Mouse (Mus musculus) megakaryocyte, adult 5-6 weeks (primary cell): ENCODE measurements around the gene Ccnjl. TPM values are rescaled to one million over a fixed set of nuclear protein-coding genes. Genes with fewer than 3 reads are reported as not detected.

ENCODE experiments used
- ATAC-seq: 2 replicates; pipeline ENCODE4 v1.8.0; 2016; ENCODE audit warnings: mild to moderate bottlenecking, inconsistent platforms; ENCODE audit not compliant: poor library complexity, severe bottlenecking
- total RNA-seq, 2 experiments: library from RNA; stranded (forward) in 1 of 2; stranded (reverse) in 1 of 2; fragments of 153-499, 151-499 nt in 1 of 2; fragments of 221-1000, 200-1000 nt in 1 of 2; gene quantifications; 2 replicates each; pipeline versions ENCODE4 v1.2.3 to v1.2.4; 2015 to 2017

The Ccnjl gene
- total RNA-seq, 2 experiments from 2014 or later, result not detected

GRCm38 (mm10) chr11:43566696-43567095 lies 38.1 kb downstream of the Ccnjl start:
- no peak for ATAC-seq

DNA sequence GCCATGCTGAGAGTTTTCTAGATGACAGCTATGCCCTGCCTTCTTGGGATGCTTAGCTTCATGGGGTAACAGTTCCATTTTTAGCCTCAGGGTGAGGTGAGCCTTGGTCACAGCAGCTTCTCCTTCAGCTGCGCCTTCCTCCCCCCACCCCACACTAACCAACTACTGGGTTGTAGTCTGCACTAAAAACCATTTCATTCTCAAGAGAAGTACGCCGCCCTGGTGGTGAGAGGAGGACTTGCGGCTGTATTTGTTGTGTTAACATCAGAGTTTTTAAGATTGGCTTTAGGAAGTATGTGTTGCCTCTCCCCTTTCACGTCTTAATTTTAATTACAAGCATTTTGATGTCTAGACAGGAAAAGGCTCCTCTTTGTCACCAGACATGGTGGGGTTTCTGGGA lies 39.7 kb downstream of the Ccnjl start:
- peak; percentile 75 for ATAC-seq

GRCm38 (mm10) chr11:43569188-43569587 lies 40.6 kb downstream of the Ccnjl start:
- ATAC-seq, result peak; percentile 26; the same call in 1 of the 2 replicates

GRCm38 (mm10) chr11:43569595-43569994 lies 41.0 kb downstream of the Ccnjl start:
- peak; percentile 44 for ATAC-seq

- ATAC-seq, result peak; percentile 78
These were observed 46.4 kb downstream of the Ccnjl start for GRCm38 (mm10) chr11:43575061-43575375.

DNA sequence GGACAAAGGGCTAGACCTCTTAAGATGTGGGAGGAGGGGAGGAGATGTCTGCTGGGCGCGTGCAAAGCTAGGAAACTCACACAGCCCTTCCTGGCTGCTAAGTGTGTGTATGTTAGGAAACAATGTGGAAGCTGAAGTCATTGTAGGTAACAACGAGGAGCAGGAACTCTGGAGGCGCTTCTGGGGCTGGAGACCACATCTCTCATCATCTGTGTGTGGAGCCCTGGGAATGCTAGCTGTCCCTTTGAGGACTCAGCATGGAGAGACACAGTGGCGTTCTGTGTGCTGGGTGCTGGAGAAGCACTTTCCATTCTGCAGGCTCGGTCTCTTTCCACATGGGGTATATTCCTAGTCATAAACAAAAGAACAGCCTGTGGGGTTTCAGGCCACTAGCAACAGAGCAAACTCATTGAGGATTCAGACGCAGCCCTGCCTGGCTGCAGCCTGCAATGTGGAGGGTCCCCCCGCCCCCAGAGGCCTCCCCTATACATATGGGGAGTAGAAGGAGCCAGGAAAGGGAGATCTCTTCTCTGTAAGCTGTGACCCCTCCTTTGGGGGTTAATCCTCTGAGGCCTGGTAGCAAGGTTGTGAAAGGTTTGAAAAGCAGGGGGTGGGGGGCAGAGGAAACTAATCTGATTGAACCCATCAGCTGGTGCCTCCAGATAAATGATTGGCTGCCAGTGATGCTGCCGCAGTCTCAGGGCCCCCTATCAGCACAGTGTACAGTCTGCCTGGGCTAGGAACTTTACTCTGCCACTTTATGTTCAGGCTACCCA lies 47.0 kb downstream of the Ccnjl start:
- ATAC-seq, result no peak

DNA sequence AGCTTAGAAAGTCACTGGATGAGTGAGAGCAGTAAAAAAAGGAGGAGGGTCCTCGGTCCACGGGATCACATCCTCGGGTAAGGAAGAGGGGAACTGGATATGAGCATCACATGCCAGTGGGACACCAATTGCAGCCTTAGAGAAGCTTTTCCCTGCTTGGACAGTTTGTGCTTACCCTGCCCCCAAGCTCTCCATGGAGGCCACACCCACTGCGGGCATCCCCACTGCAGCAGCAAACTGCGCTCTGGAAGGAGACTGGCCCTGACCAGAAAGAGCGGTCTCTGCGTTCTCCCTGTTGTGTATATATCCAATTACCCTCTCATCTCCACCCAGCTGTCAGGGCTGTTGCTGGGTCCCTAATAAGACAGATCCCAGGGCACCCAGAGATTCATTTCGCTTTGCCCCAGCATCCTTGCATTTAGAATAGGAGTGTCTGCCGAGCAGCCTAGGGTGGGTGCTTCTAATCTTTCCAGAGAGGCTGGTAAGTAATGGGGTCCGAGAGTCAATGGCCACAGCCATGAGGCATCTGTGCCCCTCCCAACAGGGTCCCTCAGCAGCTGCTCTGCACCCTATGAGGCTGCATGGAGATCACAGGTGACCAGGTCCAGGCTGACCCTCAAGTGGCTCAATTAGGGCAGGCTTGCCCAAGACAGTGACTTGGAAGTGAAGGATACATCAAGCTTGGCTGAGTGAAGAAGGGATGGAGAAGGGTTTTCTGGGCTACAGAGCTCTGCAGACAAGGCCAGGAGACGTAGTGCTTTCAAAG lies 49.3 kb downstream of the Ccnjl start:
- ATAC-seq, result no peak

DNA sequence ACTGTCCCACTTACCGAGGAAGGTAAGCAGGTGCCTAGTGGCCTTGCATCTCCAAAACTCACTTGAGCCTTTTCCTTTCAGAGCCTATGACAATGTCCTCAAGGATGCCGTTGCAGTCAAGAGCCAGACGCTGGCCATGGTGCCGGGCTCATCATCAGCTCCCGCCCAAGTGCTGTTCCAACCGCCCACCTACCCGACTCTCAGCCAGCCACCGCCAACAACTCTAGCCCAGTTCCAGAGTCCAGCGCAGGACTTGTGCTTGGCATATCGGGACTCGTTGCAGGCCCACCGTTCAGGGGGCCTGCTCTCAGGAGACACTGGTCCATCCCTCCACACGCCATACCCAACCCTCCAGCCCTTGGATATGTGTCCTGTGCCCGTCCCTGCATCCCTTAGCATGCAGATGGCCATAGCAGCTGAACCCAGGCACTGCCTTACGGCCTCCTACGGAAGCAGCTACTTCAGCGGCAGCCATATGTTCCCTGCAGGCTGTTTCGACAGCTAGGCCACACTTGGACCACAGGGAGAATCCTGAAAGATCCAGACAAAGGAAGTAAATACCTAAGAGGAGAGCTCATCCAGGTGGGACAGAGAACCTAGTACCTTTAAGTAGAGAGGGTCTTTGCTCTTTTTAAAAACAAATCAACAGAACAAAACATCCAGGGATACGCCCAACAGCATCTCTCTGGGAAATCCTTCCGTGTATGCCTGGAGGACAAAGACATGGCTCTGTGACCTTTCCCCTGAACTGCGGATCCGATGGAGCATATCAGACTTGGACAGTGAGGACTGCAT lies 56.8 kb downstream of the Ccnjl start:
- no peak for ATAC-seq

GRCm38 (mm10) chr11:43586324-43587090 lies 57.9 kb downstream of the Ccnjl start, which contains the start of gene 4933415A04Rik:
4933415A04Rik (plus strand) TSS chr11:43587040.
- peak; percentile 63 for ATAC-seq

- ATAC-seq, result no peak
These were observed 61.0 kb downstream of the Ccnjl start for GRCm38 (mm10) chr11:43589530-43590072.

- ATAC-seq, result no peak
These were observed 72.9 kb downstream of the Ccnjl start, which contains the start of gene Fabp6 for GRCm38 (mm10) chr11:43601440-43601839. Fabp6 (minus strand) TSS chr11:43601540.

DNA sequence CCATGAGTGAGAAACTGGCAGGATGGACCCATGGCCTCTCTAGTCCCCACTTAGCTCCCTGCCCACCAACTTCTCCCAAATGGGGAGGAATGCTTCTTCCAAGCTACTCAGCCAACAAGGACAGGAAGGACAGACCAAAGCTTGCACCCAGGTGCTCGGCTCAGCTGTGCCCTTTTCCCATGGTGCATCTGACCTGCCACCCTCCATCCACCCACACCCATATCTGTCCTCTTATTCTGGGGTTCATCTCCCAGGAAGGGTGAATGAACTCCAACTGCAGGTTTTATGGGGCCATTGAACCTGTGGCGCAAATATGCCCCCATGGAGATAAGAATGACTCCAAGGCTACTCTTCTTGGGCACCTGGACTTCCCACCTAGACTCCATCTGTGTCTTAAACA lies 75.6 kb downstream of the Ccnjl start:
- ATAC-seq, result no peak

GRCm38 (mm10) chr11:43604891-43605290 lies 76.3 kb downstream of the Ccnjl start:
- no peak for ATAC-seq

DNA sequence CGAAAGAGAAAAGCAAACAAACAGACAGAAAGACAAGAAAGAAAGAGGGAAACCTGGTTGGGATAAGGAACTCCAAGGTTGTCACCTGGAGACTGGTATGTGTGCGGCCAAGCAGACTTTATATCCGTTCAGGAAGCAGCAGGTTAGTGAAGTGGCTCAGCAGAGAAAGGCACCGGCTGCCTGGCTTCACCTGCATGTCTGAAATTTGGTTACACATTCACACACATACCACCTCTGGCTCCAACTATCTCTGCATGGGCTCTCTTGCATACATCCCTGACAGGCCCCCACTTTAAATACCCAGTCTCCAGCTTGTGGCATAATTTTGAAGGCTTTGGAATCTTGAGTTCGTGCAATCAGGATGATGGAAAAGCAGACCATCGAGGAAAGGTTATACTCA lies 77.3 kb downstream of the Ccnjl start:
- no peak for ATAC-seq

GRCm38 (mm10) chr11:43608440-43608839 lies 79.9 kb downstream of the Ccnjl start:
- ATAC-seq, result no peak

DNA sequence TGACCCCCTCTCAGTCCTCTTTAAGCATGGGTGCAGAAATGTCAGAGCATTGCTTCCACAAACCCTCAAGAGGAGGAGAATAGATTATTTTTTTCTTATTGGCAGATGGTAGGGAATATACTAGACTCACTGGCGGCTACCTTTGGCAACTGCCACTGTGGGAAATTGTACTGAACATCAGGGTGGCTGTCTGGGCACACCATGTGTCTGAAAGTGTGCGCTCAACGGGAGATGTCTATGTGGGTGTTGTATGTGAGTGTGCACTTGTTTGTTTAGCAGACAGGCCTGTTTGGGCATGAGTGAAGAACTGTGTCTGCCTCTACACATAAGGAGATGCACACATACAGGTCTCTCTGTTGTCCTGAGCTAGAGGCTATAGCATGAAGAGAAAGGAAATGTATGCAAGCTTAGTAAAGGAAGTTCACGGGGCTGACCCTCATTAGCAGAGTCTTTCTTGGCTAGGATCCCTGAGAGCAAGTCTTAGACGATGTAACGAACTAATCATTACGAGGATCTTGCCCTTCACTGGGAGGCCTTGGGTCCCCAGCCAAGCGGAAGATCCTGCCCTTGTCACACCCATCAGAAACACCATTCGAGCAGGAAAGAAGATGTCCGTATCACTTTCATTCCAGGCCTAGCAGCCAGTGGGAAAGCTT lies 81.5 kb downstream of the Ccnjl start:
- no peak for ATAC-seq

- ATAC-seq, result no peak
These were observed 82.1 kb downstream of the Ccnjl start for GRCm38 (mm10) chr11:43610662-43611033.

GRCm38 (mm10) chr11:43612834-43613488 lies 84.4 kb downstream of the Ccnjl start:
- ATAC-seq, result peak; percentile 89

DNA sequence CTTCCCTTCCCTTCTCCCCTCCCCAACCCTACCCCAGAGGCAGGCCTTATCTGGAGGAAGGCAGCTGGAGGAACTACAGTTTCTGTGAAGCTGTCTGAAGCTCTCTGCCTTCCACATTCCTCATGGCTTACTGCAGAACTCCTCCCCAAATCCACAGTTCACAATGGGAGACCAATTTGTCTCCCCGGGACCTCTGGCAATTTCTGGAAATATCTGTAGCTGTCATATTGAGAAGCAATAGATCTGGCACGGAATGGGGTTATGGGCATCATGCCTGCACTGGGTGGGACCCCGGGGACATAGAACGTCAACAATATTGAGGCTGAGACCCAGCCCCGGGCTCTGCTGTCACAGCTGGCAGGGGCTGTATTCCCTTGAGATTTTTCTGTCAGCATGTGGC lies 89.3 kb downstream of the Ccnjl start:
- no peak for ATAC-seq
